Mouse (Mus musculus) forebrain, postnatal 0 days (tissue): ENCODE data around the gene Kcnma1. TPM values are rescaled to one million over a fixed set of nuclear protein-coding genes. Genes with fewer than 3 reads are reported as not detected.

ENCODE experiments used
- ATAC-seq: fragments of 200-750 bp; cut with Nextera tagmentation; 2 replicates; pipeline ENCODE4 v1.8.0; 2017; ENCODE audit warnings: mild to moderate bottlenecking, moderate library complexity
- DNase-seq: peaks from one replicate; pipeline ENCODE4 v3.0.0-alpha.2; 2015
- H3K27ac ChIP-seq: fragments of 300-500 bp; sonication (generic); 2 replicates; pipeline ENCODE4 v1.5.1; 2014; ENCODE audit warnings: low read depth, mild to moderate bottlenecking, antibody characterized with exemption, low read length, moderate library complexity, mixed read lengths
- H3K27me3 ChIP-seq: fragments of 300-500 bp; sonication (generic); 2 replicates; pipeline ENCODE4 v1.6.1; 2014; ENCODE audit warnings: mild to moderate bottlenecking, low read length, mixed read lengths; ENCODE audit not compliant: insufficient read depth
- H3K36me3 ChIP-seq: fragments of 300-500 bp; sonication (generic); 2 replicates; pipeline ENCODE4 v1.6.1; 2014; ENCODE audit warnings: mild to moderate bottlenecking, moderate library complexity; ENCODE audit not compliant: insufficient read depth
- H3K4me1 ChIP-seq: fragments of 300-500 bp; sonication (generic); 2 replicates; pipeline ENCODE4 v1.6.1; 2014; ENCODE audit warnings: antibody characterized with exemption; ENCODE audit not compliant: insufficient read depth
- H3K4me2 ChIP-seq: fragments of 300-500 bp; sonication (generic); 2 replicates; pipeline ENCODE4 v1.6.1; 2014; ENCODE audit warnings: low read depth, mild to moderate bottlenecking, moderate library complexity
- H3K4me3 ChIP-seq: fragments of 300-500 bp; sonication (generic); 2 replicates; pipeline ENCODE4 v1.5.1; 2014; ENCODE audit warnings: low read depth, low read length, mixed read lengths
- H3K9ac ChIP-seq: fragments of 300-500 bp; sonication (generic); 2 replicates; pipeline ENCODE4 v1.6.1; 2014; ENCODE audit warnings: mild to moderate bottlenecking
- H3K9me3 ChIP-seq: fragments of 300-500 bp; sonication (generic); 2 replicates; pipeline ENCODE4 v1.6.1; 2016; ENCODE audit warnings: low read length
- CTCF ChIP-seq: sonication (generic); IDR thresholded peaks from 2 replicates; pipeline ENCODE4 v1.5.1; 2016; ENCODE audit warnings: antibody characterized with exemption, control low read depth, low read depth
- WGBS: fragments of 180-500 bp; shearing (Covaris S2); extraction: QIAGEN DNeasy Blood & Tissue Kit; methylation state at CpG from one replicate; pipeline ENCODE4 v1.1.7; 2014; 5-methylcytosine and 5-hydroxymethylcytosine counted together
- polyA plus RNA-seq: library from polyadenylated mRNA; unstranded; fragments of >200 nt; fragmentation: Nextera tagmentation; extraction: Ambion mirVana; gene quantifications from 2 replicates; pipeline ENCODE4 v1.2.1, GENCODE M21; 2015
- total RNA-seq: library from RNA; depleted of rRNA; stranded (reverse); fragments of >200 nt; gene quantifications from 2 replicates; pipeline ENCODE4 v1.2.3, GENCODE M21; 2014

Kcnma1 gene
- total and polyA plus RNA-seq, 2 experiments from 2014 or later, result 18.7 to 35.8 TPM

DNA sequence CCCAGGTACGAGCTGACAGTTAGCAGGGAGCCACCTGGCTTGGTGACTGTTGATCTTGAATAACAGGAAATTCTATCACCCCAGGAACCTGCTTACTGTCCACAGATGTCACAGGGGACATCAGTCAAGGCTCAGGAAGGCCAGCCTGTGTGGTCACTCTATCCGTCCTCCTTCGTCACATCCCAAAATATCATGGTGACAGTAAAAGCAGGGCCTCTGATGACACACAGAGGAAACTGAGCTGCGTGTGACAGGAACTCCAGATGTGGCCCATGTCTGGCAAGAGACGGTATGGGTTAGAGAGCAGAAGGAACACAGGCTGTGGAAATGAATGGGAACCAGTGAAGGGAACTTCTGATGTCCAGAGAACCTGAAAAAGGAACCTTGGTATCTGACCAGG lies 174.7 kb downstream of the Kcnma1 start:
- Histone ChIP-seq H3K9ac (no peak overlapping the region), H3K27me3 (no peaks in the 10 kb centered on the region), H3K4me3 (no peak overlapping the region), H3K4me1 (no peaks in the 10 kb centered on the region; the same call in none of the 2 replicates), H3K27ac (no peak overlapping the region), H3K4me2 (no peak overlapping the region), H3K9me3 (no peaks in the 10 kb centered on the region), H3K36me3 (no peaks in the 10 kb centered on the region)
- 86% methylated on average over 5 of the region's 5 CpGs for WGBS
- TF ChIP-seq CTCF, result no peak
- no peak for DNase-seq
- ATAC-seq, result no peak

DNA sequence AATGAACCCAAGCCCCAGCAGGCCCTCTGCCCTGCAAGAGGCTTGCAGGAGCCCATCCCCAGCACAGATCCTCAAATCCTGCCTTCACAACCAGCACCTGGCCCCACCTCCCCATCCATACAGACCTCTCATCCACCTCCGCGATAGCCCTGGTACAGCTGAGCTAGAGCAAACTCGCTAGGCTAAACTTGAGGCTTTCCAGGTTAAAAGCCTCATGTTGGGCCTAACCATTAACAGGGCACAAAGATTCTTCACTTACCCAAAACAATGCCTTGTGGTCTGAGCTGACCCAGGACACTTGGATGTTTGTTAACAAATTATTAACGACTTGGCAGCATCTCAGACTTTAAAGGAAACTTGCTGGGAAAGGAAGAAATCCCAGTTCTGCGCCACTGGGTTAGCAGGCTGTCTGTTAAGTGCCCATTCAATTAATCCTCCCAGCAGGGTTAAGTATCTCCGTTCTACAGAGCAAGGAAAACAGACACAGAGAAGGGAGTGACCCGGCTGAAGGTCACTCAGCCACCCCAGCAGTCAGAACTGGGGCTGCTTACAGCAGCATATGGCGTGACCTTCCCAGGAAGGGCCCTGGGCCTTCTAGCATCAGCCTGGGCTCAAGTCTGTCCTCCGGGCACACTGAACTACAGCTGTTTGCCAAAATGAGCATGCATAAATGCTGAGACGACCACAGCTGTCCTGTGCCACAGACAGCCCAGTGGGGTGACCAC lies 178.7 kb downstream of the Kcnma1 start:
- ATAC-seq (no peak), DNase-seq (no peak)
- Histone ChIP-seq H3K9ac (no peak overlapping the region), H3K4me1 (peaks cover 4% of the 10 kb centered on the region), H3K27me3 (no peaks in the 10 kb centered on the region), H3K9me3 (no peaks in the 10 kb centered on the region), H3K4me2 (no peak overlapping the region), H3K27ac (no peak overlapping the region), H3K4me3 (no peak overlapping the region), H3K36me3 (no peaks in the 10 kb centered on the region)
- 38% methylated on average over 10 of the region's 10 CpGs for WGBS
- TF ChIP-seq CTCF, result no peak

DNA sequence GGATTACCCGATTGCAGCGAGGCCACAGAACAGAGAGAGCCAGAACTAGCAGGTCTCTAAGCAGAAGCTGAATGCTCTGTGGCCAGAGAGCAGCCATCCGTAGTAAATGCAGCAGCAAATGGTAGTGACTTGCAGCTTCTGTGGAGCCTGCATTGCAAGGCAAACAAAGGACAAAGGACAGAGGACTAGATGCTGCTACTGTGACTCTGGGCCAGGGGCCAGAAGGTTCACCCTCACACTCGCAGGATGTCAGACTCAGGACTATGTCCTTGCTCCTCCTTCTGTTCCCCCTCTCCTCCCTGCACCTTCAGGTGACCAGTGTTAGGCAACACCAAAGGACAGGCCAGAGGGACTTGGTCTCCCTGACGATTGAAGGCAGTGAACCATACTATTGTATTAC lies 183.0 kb downstream of the Kcnma1 start:
- DNase-seq, result no peak
- Histone ChIP-seq H3K27me3 (no peaks in the 10 kb centered on the region), H3K9ac (no peak overlapping the region), H3K27ac (0 out of 2 replicates have a peak overlapping the region, but pooled peaks have one; percentile 9), H3K9me3 (no peaks in the 10 kb centered on the region), H3K36me3 (no peaks in the 10 kb centered on the region), H3K4me2 (no peak overlapping the region), H3K4me1 (peaks cover 6% of the 10 kb centered on the region; the same call in 1 of the 2 replicates), H3K4me3 (no peak overlapping the region)
- ATAC-seq, result no peak
- WGBS, result 24% methylated on average over 5 of the region's 5 CpGs
- no peak for TF ChIP-seq CTCF

DNA sequence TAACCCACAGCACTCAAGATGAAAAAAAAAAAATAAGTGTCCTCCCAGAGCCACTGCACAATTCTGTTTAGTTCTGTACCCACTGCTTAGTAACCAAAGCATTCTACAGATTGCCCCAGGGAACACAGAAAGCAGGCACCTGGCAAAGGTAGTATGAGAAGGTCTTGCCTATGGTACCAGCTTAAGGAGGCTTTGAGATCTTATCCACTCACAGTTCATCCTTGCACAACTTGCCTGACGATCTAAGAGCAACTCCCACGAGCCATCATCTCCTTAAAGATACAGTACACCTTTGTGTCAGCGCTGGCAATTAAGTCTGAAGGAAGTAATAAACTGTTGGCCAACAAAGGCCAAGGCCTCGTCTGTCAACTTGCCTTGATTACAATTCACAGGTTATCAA lies 184.0 kb downstream of the Kcnma1 start:
- peaks cover 6% of the 10 kb centered on the region; the same call in 1 of the 2 replicates for H3K4me1 ChIP-seq
- no peak for ATAC-seq
- WGBS, result 34% methylated on average over 4 of the region's 4 CpGs
- no peak overlapping the region for H3K4me3 ChIP-seq
- no peak for TF ChIP-seq CTCF
- H3K36me3 ChIP-seq, result no peaks in the 10 kb centered on the region
- H3K27me3 ChIP-seq, result no peaks in the 10 kb centered on the region
- H3K27ac ChIP-seq, result no peak overlapping the region
- no peak overlapping the region for H3K4me2 ChIP-seq
- no peaks in the 10 kb centered on the region for H3K9me3 ChIP-seq
- H3K9ac ChIP-seq, result no peak overlapping the region
- no peak for DNase-seq

DNA sequence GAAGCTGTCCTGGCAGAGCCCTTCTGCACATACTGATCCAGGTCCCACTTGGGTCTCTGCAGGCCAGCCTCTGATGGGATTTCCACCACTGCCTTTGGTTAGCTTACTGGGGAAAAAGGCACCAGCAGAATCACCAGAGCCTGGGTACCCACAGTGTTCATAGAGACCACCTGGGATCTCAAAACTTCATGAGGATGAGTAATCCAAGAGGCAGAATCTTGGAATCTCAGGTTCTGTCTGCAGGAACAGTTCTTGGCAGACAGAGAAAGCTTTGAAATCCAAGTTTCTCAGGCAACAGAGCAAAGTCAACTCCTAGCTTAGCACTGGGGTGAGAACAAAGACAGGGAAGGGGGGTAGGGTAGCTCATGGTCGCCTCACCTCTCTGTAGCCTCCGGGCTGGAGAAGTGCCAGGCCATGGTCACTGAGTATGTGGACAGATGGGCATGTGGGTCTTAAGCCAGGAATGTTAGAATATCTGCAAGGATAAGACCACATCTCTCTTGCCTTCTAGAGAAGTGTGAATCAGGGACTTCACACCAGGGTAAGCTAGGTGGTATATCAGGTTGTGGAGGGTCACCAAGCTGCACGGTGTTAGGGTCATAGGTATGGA lies 185.5 kb downstream of the Kcnma1 start:
- Histone ChIP-seq H3K9ac (no peak overlapping the region), H3K9me3 (no peaks in the 10 kb centered on the region), H3K4me1 (peaks cover 8% of the 10 kb centered on the region; the same call in 1 of the 2 replicates), H3K27me3 (no peaks in the 10 kb centered on the region), H3K36me3 (no peaks in the 10 kb centered on the region), H3K27ac (no peak overlapping the region), H3K4me2 (no peak overlapping the region), H3K4me3 (no peak overlapping the region)
- WGBS, result 90% methylated on average over 3 of the region's 3 CpGs
- ATAC-seq (no peak), DNase-seq (no peak)
- no peak for TF ChIP-seq CTCF

DNA sequence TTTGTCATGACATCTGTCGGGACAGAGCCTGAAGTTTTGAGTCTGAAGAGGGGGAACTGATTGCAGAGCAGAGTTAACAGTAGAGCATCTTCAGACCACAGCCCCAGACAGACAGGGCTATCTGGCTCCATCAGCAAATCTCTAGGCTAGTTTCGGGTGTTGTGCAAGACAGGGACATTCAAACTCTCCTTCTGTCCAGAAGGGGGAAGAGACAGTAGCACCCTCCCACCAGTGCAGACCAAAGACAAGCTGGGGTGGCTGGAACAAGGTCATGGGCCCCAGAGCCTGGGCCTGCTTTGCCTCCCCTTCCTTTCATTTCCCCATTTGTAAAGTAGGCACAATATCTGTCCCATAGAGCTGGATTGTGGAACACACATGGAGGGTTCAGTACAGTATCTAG lies 189.4 kb downstream of the Kcnma1 start:
- WGBS, result 85% methylated on average over 2 of the region's 2 CpGs
- TF ChIP-seq CTCF, result no peak
- Histone ChIP-seq H3K36me3 (no peaks in the 10 kb centered on the region), H3K9me3 (no peaks in the 10 kb centered on the region), H3K4me3 (no peak overlapping the region), H3K27ac (no peak overlapping the region), H3K4me2 (no peak overlapping the region), H3K27me3 (no peaks in the 10 kb centered on the region), H3K4me1 (peaks cover 2% of the 10 kb centered on the region; the same call in 1 of the 2 replicates), H3K9ac (no peak overlapping the region)
- ATAC-seq, result no peak
- no peak for DNase-seq

DNA sequence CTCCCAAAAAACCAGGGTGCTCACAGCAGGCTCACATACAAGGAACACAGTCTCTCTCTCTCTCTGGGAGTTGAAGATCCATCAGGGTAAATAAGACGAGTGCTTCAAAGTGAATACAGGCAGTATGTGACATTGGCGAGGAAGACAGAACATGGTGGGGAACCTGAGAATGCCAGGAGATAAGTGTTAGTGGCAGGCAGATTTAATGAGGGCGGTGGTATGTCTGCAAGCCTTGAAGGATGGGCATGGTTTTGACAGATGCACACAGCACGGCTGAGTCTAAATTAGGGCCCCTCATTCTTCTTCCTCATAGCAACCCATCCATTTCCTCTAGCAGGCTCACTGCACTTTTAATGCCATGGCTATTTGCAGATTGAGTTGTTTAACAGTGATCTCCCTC lies 190.0 kb downstream of the Kcnma1 start:
- H3K4me2 ChIP-seq, result no peak overlapping the region
- no peaks in the 10 kb centered on the region for H3K9me3 ChIP-seq
- TF ChIP-seq CTCF, result no peak
- no peaks in the 10 kb centered on the region for H3K36me3 ChIP-seq
- 69% methylated on average over 4 of the region's 4 CpGs for WGBS
- no peak overlapping the region for H3K27ac ChIP-seq
- no peak for ATAC-seq
- no peak for DNase-seq
- peaks cover 2% of the 10 kb centered on the region; the same call in 1 of the 2 replicates for H3K4me1 ChIP-seq
- H3K4me3 ChIP-seq, result no peak overlapping the region
- no peak overlapping the region for H3K9ac ChIP-seq
- no peaks in the 10 kb centered on the region for H3K27me3 ChIP-seq
